ENCODE assay signal across 16 mouse cellular contexts in the genomic region with DNA sequence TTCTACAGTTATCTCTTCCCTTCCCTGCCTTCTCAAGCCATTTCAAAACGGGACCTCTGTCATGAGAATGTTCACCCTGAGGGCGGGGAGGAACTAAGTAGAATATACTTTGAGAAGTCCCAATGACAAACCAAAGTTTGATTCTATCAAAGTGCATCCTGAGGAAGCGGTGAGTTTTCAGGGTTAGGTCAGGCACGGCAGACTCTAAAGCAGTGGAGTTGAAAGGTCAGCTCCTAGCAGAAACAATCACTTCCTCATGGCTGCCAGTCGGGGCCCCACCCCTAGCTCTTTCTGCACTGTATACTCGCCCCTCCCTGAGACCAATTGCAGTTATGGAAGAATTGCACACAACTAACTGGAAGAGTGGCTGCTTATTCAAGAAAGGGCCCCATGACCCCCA. TPM values are rescaled to one million over a fixed set of nuclear protein-coding genes. Genes with fewer than 3 reads are reported as not detected.
DNase-seq lines count a peak whose midpoint lies in the region; ATAC-seq and TF ChIP-seq lines count a peak whose summit lies in the region.
"Had no signal": no experiment of that assay in that cellular context is flagged by ENCODE, and none has a peak within 500 bp of the region (broad histone marks: within the 10 kb centered on the region; RNA-seq: fewer than 3 reads in every experiment).

No protein-coding gene starts in this region.

- no peaks in the 10 kb centered on the region for H3K27me3 ChIP-seq in liver, embryonic 15.5 days
- no peaks in the 10 kb centered on the region for H3K27me3 ChIP-seq in liver, postnatal 0 days (ENCODE audit: insufficient read depth, low read length)
- no peaks in the 10 kb centered on the region for H3K27me3 ChIP-seq in hindbrain, embryonic 16.5 days (replicated peaks; ENCODE audit: control insufficient read depth, insufficient read depth, low read length)
- H3K27me3 ChIP-seq: heart, embryonic 13.5 days; hindbrain, embryonic 13.5 days; lung, embryonic 15.5 days; midbrain, embryonic 13.5 days had no signal

- TF ChIP-seq CTCF in liver, postnatal 0 days (IDR thresholded peaks at IDR 0.05; ENCODE audit: low read depth): no peak

- DNase-seq in liver, postnatal 0 days: no peak
- DNase-seq in lung, postnatal 36 days: peak; percentile 64
- DNase-seq in thymus, postnatal 14 days: peak; percentile 30
- no peak for DNase-seq in cerebellum, adult 9-11 months
- DNase-seq in heart, postnatal 36 days: no peak
- DNase-seq: forebrain, postnatal 0 days; gastrocnemius, postnatal 25 days; layer of hippocampus, adult 9-11 months; retina, postnatal 1 day had no signal

- no peaks in the 10 kb centered on the region for H3K36me3 ChIP-seq in liver, embryonic 15.5 days (replicated peaks)
- no peaks in the 10 kb centered on the region for H3K36me3 ChIP-seq in liver, postnatal 0 days (replicated peaks; ENCODE audit: insufficient read depth, low read length)
- no peaks in the 10 kb centered on the region for H3K36me3 ChIP-seq in hindbrain, embryonic 16.5 days (ENCODE audit: control insufficient read depth, insufficient read depth, low read length)
- H3K36me3 ChIP-seq: heart, embryonic 13.5 days; hindbrain, embryonic 13.5 days; lung, embryonic 15.5 days; midbrain, embryonic 13.5 days had no signal

- H3K27ac ChIP-seq in liver, embryonic 15.5 days (replicated peaks): no peak overlapping the region
- H3K27ac ChIP-seq in liver, postnatal 0 days (ENCODE audit: low read depth): no peak overlapping the region
- H3K27ac ChIP-seq in hindbrain, embryonic 16.5 days (ENCODE audit: low read depth, low read length): no peak overlapping the region
- H3K27ac ChIP-seq: heart, embryonic 13.5 days; hindbrain, embryonic 13.5 days; lung, embryonic 15.5 days; midbrain, embryonic 13.5 days had no signal

- H3K4me3 ChIP-seq in liver, embryonic 15.5 days (replicated peaks): no peak overlapping the region
- no peak overlapping the region for H3K4me3 ChIP-seq in liver, postnatal 0 days (ENCODE audit: low read depth, low read length)
- H3K4me3 ChIP-seq in hindbrain, embryonic 16.5 days (ENCODE audit: low read length): no peak overlapping the region
- H3K4me3 ChIP-seq: heart, embryonic 13.5 days; hindbrain, embryonic 13.5 days; lung, embryonic 15.5 days; midbrain, embryonic 13.5 days had no signal

- WGBS in liver, embryonic 15.5 days (ENCODE audit: insufficient replicate concordance): 18% methylated on average over 6 of the region's 6 CpGs
- WGBS in liver, postnatal 0 days (ENCODE audit: insufficient replicate concordance): 24% methylated on average over 6 of the region's 6 CpGs
- 67% methylated on average over 6 of the region's 6 CpGs for WGBS in hindbrain, embryonic 16.5 days

- H3K4me1 ChIP-seq in liver, embryonic 15.5 days (replicated peaks): peaks cover 9% of the 10 kb centered on the region; the same call in 1 of the 2 replicates
- no peaks in the 10 kb centered on the region; the same call in 1 of the 2 replicates for H3K4me1 ChIP-seq in liver, postnatal 0 days (ENCODE audit: insufficient read depth)
- no peaks in the 10 kb centered on the region for H3K4me1 ChIP-seq in hindbrain, embryonic 16.5 days (ENCODE audit: control insufficient read depth, insufficient read depth, low read depth, low read length)
- H3K4me1 ChIP-seq: heart, embryonic 13.5 days; hindbrain, embryonic 13.5 days; lung, embryonic 15.5 days; midbrain, embryonic 13.5 days had no signal

- no peak overlapping the region for H3K9ac ChIP-seq in liver, embryonic 15.5 days
- no peak overlapping the region for H3K9ac ChIP-seq in liver, postnatal 0 days (replicated peaks)
- H3K9ac ChIP-seq in hindbrain, embryonic 16.5 days (ENCODE audit: low read depth, low read length): no peak overlapping the region
- H3K9ac ChIP-seq: forebrain, postnatal 0 days; heart, embryonic 13.5 days; hindbrain, embryonic 13.5 days; lung, embryonic 15.5 days; midbrain, embryonic 13.5 days had no signal

- no peak for ATAC-seq in liver, embryonic 15.5 days (ENCODE audit: insufficient read depth)
- ATAC-seq in liver, postnatal 0 days: no peak
- peak; percentile 64 for ATAC-seq in common myeloid progenitor, adult 5-6 weeks (replicated peaks; ENCODE audit: low read depth, poor library complexity, severe bottlenecking)
- no peak for ATAC-seq in hindbrain, embryonic 16.5 days
- ATAC-seq: forebrain, postnatal 0 days; midbrain, embryonic 13.5 days had no signal

- intact Hi-C loops in heart, postnatal 36 days (cut with DNase I): no loop called here

- no peak for TF ChIP-seq EP300 in liver, postnatal 0 days (IDR thresholded peaks at IDR 0.05; ENCODE audit: low read depth)

- no peaks in the 10 kb centered on the region for H3K9me3 ChIP-seq in liver, embryonic 15.5 days (replicated peaks)
- no peaks in the 10 kb centered on the region; the same call in 1 of the 2 replicates for H3K9me3 ChIP-seq in liver, postnatal 0 days (ENCODE audit: low read length)
- no peaks in the 10 kb centered on the region; the same call in 1 of the 2 replicates for H3K9me3 ChIP-seq in hindbrain, embryonic 16.5 days (ENCODE audit: control insufficient read depth, low read length)
- H3K9me3 ChIP-seq: hindbrain, embryonic 13.5 days; lung, embryonic 15.5 days; midbrain, embryonic 13.5 days had no signal

- 0 out of 2 replicates have a peak overlapping the region, but pooled peaks have one; percentile 5 for H3K4me2 ChIP-seq in liver, embryonic 15.5 days
- no peak overlapping the region for H3K4me2 ChIP-seq in liver, postnatal 0 days (ENCODE audit: low read depth, low read length)
- H3K4me2 ChIP-seq in hindbrain, embryonic 16.5 days (ENCODE audit: low read length): no peak overlapping the region
- H3K4me2 ChIP-seq: heart, embryonic 13.5 days; hindbrain, embryonic 13.5 days; lung, embryonic 15.5 days; midbrain, embryonic 13.5 days had no signal

RNA-seq across cellular contexts. Expression of a gene that starts 33.4 kb away (rescaled TPM):
- polyA plus RNA-seq in liver, embryonic 15.5 days (2015; fragmentation: Nextera tagmentation; extraction: Ambion mirVana): 0.25 and 0.28 TPM in 2 replicates
- 0.05 and 0.12 TPM in 2 replicates for polyA plus RNA-seq in liver, postnatal 0 days (2015; fragmentation: Nextera tagmentation; extraction: Ambion mirVana)
- total RNA-seq in common myeloid progenitor, adult 5-6 weeks (2017): 3.4 and 3.7 TPM in 2 replicates
- 8.3 and 9.0 TPM in 2 replicates for polyA plus RNA-seq in hindbrain, embryonic 16.5 days (2015; fragmentation: Nextera tagmentation; extraction: Ambion mirVana)
- total RNA-seq in heart, postnatal 36 days (2021): not detected

Comparison
In these comparisons a context has a peak if more than half of its experiments do, and no peak if none do; other contexts are left out.
1. DNase-seq: peak in lung, postnatal 36 days (single experiment) and thymus, postnatal 14 days (single experiment); none in liver, postnatal 0 days (single experiment), cerebellum, adult 9-11 months (single experiment) and heart, postnatal 36 days (0 of 2).